Mouse (Mus musculus) left cerebral cortex, postnatal 4 days (tissue): ENCODE measurements around the gene Siae. TPM values are rescaled to one million over a fixed set of nuclear protein-coding genes. Genes with fewer than 3 reads are reported as not detected.
A peak's percentile ranks its signal among the peaks of the same experiment; 100 is the strongest.

Experiments
- DNase-seq: peaks from one replicate; pipeline ENCODE4 v3.0.0-alpha.2; 2022
- intact Hi-C: fragments of 180-260 bp; cut with DNase I; formaldehyde crosslinking; loops from one replicate; pipeline ENCODE4 v1.15.1; 2025
- total RNA-seq, 2 experiments: library from RNA; stranded (reverse); gene quantifications; 2 replicates each; pipeline ENCODE4 v1.2.3; 2021

The Siae gene
- total RNA-seq, 2 experiments from 2014 or later, result 10.5 to 11.1 TPM

DNA sequence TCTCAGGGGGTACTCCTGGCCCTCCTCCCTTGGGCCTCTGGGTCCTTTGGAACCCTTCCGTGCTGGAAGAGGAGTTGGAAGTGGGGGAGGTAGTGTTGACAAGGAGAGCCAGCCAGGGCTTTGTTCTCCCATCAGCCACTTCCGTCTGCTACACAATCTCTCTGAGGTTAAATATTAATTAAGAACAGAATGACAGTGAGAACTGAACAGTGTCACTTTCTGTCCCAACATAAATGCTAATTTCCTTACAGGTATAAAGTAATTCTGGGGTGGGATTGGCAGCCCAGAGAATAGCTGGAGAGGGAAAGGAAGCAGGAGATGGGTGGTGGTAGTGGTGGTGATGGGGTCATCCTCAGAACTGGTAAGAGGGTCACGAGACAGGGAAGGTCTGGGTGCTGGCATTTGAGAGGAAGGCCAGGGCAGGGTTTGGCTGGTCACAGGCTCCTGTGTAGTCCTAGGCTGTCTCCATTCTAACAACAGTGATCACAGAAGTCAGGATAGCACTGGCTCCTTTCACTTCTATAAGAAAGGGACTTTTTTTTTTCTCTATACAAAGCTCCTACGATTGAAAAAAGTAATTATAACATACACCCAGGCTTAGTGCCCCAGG lies 13.2 kb downstream of the Siae start:
- intact Hi-C loops, result no loop called here
- DNase-seq, result no peak

DNA sequence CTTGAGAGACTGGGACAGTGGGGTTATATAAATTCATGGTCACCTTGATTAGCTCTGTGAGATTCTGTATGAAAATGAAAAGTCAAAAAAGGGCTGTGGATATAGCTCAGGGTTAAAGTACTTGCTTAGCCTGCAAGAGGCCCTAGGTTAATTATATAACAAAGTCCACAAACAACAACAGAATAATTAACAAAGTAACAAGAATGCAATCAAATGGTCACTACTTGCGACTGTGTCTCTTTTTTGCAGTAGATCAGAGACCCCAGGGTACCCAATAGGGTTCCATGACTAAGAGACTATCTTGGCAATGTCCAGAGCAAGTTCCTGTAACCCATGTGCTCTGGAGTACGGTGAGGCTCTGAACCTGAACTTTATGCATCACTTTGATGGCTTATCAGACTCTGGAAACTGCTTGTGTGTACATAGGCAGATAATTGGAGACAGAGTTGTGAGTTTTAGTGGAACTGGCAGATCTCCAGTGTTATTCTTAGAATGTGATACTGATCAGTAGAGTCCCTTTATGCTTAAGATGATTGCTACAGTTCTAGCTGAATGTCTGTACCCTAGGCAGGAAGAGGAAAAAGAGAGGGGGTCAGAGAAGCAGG lies 13.8 kb downstream of the Siae start:
- no peak for DNase-seq
- intact Hi-C loops, result no loop called here

DNA sequence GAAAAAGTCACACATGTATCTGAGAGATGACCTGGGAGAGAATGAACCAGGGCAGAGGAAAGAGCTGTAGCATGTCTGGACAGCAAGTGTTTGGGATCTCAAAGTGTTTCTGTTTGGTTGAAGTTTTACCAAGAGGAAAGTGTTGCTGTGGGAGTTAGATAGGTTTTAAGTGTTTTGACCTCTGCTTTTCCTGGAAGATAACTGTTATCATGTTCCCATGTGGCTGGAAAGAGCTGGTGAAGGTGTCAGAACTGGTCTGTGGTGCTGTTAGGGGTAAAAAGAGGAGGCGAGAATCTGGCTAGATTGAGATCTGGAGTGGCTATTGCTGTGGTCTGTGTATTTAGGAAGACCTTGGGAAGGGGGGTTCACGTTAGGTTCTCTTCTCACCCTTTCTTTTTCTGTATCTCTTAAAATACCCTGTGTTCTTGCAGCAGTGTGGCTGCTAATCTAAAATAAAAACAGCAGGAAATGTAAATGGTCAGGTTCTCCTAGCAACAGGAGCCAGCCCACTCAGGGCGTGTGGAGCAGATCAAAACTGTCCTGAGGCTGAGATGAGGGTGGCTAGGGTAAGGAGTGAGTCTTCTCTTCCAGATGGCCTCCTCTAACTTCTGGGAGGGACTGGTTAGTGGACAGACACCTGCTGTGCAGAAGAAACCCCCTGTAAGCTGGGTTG lies 16.8 kb downstream of the Siae start:
- intact Hi-C loops, result no loop called here

DNA sequence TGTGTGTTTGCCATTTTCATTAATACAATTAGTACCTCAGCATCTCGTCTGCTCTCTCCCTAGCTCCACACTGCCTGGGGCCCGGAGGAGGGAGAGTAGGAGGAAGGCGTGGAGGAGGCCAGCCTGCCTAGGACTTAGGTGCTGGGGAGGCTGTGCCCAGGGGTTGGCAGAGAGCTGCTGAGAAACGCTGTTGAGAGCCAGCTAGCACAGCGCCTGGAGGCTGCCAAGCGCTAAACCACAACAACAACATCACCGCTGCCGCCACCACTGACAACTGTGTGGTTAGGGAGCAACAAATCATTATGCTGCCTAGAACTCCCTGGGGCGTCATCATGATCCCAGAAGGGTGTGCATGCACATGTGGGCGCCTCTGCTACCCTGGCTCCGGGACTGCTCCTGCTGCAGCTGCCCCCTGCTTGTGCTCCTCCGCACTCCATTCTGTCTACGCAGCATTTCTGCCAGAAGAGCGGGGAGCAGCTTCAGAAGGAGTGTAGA lies 21.0 kb downstream of the Siae start:
- DNase-seq, result no peak
- intact Hi-C loops, result no loop called here

More for the DNA sequence above, 16.8 kb downstream of the Siae start:
- no peak for DNase-seq

DNA sequence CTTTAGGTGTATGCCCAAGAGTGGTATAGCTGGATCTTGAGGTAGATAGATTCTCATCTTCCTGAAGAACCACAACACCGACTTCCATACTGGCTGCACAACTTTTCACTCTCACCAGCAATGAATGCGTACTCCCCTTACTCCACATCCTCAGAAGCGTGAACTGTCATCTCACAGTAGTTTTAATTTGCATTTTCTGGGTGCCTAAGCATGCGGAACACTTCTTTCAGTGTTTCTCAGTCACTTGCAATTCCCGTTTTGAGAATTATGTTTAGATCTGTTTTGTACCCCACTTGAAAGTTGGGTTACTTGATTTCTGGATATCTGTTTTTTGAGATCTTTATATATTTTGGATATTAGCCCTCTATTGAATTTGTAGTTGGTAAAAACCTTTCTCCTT lies 28.1 kb downstream of the Siae start:
- intact Hi-C loops, result no loop called here
- DNase-seq, result no peak

DNA sequence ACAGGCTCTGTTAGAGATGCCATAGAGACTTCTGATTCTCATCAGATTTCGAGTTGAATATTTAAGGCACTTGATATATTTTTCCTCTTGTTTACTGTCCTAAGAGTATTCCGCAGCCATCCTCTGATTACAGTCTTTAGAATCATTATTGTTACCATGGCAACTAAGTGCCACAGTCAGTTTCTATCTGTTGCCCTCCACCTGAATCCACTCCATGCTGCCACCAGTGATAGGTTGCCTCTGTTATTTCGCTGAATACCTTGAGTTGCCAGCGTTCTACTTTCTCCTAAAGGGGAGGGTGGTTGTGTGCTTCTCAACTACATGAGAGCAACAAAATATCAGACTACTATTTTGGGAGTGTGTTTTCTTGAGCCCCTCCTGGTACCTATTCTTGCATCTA lies 31.2 kb downstream of the Siae start:
- DNase-seq, result no peak
- intact Hi-C loops, result no loop called here

DNA sequence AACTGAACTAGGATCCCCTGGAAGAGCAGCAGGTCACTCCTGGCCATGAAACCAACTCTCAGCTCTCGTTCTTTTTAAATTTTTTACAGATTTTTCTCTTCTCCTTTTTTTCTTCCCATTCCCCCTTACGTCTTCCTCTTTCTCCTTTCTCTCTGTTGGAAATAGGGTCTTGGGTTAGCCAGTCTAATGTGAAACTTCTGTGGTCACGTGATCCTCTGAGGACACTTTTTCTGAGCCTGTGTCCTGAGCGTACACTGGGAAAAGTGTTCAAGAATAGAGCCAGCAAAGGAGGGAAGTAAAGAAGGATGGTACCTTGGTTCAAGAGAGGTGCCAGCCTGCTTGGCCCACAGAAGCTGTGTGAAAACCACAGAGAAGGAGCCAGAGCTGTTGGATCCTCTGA lies 34.9 kb downstream of the Siae start:
- DNase-seq, result no peak
- intact Hi-C loops, result no loop called here

DNA sequence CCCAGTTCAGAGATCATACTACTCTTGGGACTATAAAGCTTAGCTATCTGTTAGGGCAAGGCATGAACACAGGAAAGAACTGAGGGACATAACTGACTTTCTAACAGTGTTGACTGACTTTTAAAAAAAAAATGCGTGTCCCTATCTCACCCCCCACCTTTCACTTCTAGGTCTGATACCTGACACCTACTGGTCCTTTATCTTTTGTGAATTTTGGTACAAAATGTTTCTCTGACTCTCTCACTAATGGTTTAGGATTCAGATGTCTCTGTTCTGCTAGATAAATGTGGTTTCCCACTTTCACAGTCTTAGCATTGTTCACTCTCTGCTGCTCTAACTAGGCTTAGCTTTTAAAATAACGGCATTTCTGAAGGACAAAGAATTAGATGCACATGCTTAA lies 36.5 kb downstream of the Siae start:
- no peak for DNase-seq
- intact Hi-C loops, result no loop called here

DNA sequence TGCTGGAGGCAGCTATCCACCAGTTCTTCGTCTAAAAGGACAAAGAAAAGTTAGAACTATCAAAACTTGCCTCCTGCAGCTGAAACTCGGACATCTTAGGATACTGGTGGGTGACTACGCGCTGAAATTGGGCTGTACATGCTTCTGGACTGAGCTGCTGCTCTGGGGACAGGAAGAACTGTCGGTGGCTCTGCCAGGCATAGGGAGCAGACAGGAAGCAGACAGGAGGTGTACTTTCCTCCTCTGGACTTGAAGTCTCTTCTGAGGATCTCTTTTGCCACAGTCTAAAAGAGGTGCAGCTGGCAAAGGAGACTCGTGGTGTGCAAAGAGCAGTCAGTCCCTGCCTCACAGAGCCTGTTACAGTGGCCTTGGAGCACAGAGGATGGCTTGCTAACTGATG lies 37.1 kb downstream of the Siae start:
- intact Hi-C loops, result no loop called here
- DNase-seq, result no peak

DNA sequence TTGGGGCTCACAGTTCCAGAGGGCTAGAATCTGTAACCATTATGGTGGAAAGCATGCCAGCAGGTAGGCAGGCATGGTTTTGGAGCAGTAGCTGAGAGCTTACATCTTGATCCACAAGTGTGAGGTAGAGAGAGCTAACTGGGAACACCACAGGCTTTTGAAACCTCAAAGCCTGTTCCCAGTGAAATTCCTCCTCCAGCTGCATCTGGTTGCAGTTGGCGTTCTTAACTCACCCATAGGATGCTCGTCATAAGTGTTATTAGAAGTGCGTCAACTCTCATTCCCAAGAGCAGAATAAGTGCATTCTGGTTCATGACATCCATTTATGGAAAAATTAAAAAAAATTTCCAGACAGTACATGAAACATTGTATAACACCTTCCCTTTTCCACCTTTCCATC lies 38.2 kb downstream of the Siae start:
- DNase-seq, result no peak
- intact Hi-C loops, result no loop called here

DNA sequence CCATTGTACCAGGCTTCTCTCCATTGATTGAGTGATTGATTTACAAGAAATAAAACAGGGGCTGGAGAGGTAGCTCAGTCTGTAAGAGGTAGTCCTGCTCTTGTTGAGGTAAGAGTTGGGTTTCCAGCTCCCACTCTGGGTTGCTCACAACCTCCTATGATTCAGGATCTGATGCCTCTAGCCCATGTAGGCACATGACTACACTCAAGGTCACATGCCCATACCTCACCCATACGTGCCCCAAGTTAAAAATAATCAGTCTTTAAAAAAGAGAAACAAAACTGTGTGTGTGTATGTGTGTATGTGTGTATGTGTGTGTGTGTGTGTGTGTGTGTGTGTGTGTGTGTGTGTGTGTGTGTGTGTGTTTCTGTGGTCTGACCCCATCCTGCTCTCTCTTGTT lies 40.1 kb downstream of the Siae start:
- intact Hi-C loops, result no loop called here

DNA sequence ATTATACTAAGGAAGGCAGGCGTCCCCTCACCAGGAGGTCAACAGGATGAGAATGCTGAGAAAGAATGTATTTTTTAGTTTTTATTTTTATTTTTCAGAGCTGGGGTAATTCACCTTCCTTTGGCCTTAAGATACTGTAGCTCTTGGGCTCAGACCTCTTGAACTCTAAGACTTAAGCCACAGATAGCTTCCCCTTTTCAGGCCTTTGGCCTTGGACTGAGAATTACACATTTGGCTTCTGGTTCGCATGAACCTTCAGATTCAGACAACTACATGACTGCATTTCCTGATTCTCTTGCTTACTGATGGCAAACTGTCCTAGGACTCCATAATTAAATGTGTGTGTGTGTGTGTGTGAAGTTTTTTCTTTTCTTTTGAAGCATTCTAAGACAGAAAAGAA lies 43.1 kb downstream of the Siae start:
- no peak for DNase-seq
- intact Hi-C loops, result no loop called here

More for the DNA sequence above, 40.1 kb downstream of the Siae start:
- DNase-seq, result no peak

DNA sequence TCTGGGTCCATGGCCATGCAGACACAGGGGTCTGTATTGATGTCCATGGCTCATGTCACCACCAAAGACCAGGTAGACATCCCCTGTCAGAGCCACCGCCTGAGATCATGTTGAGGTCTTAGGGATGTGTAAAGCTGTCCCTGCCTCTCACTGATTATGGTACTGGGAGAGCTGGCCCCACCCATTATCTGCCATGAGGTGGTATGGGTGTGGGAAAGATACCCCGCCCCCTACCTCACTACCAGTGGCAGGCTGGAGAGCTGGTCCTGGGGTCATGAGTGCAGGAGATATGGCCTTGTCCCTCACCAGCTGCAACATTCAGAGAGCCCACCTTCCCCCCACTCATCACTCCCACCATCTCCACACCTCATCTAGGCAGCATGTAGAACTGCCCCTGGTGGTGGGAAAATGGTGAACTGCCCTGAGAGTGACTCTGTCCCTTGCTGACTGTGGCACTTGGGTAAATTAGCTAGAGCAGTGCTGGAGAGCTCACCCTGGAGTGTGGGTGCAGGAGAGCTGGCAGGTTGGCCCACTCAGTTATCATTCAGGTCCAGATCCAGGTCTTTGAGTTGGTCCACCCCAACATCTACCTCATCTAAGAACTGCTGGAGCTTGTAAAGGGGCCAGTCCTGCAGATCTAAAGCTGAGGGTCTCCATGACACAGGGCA lies 45.2 kb downstream of the Siae start:
- intact Hi-C loops, result no loop called here
- DNase-seq, result no peak

DNA sequence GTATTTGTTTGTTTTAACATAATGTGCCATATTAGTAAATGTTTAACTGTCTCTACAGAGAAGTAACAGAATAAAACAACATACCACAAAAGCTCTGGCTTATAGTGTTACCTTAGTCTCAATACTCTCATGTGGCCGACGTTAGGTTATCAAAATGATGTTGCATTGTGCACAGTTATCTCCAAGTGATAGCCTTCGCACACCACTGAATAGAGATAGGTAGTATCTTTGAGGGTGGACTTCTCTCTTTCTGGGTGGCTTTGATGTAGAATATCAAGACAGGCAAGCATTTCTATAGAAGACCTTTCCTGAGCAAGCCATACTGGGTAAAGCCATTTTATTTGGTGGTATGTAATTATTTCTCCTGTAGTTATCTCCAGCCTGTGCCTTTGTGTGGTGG lies 49.6 kb downstream of the Siae start:
- intact Hi-C loops, result no loop called here
- no peak for DNase-seq

DNA sequence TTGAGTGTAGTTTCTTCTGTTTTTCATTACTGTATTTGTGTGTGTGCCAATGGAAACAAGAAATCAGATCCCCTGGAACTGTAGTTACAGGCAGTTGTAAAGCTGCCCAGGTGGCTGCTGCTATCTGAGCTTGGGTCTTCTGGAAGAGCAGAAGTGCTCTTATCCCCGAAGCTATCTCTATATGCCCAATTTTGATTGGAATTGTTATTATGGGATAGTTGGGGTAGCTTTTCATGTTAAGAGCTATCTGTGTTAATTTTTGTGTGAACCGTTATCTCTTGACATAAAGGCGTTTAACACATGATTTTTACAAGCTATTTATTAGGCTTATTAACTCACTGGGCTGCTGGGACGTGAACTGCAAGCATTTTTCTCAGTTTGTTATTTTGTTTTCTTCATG lies 54.1 kb downstream of the Siae start:
- DNase-seq, result no peak
- intact Hi-C loops, result no loop called here

DNA sequence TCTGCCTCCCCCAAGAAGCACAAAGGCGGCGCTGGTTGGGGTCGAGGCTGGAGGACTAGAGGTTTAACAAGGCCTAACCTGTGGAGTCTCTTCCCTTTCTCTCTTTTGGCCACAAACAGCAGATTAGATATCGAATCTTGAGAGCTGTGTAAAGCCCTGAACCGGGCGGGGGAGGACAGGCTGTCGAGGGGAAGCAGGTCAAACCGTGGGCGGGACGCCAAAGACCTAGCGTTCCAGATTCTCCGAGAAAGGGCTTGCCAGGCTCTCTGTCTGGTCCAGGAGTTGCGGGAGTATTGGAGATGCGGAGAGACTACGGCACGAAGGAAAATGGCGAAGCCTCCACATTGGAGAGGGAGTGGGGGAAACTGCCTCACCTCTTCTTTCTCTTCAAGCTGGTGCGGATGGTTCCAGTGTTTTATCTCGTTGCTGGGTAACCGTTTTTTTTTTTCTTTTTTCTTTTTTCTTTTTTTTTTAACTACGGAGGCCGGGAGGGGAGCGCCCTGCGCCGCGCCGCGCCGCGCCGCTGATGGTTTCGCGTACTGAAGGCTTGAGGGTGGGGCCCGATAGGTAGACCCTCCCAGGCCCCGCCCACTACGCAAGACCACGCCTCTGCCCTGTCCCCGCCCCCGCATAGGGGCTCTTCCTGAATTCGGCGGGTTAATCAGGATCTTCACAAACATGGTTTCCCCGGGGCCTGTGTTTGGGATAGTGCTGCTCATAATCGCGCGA lies 57.8 kb downstream of the Siae start, which contains the start of gene Spa17:
Gene Spa17, minus strand, starts transcription at position 541 of the 729 bp plus-strand sequence.
- intact Hi-C loops, result loop anchor here (10.0 kb wide), 1 partner anchor 59 kb away; the partner anchor contains the start of genes Nrgn and Siae
- DNase-seq, result peak; percentile 92

DNA sequence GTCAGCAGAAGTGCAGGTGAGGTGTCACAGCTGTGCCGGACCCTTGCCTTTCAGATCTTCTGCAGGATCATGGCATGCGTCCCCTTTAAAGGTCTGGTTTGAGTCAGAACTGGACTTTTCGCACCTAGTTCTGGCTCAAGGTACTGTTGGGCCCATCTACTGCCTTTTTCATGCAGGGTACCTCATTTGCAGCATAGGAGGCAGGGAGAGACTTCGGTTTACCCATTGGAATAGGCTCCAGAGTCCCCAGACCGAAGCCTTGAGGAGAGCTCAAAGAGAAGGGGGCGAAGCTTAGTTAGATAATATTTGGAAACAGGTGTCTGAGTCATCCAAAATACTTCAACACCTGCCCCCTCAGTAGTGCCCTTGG lies 58.4 kb downstream of the Siae start:
- intact Hi-C loops, result loop anchor here (10.0 kb wide), 1 partner anchor 59 kb away; the partner anchor contains the start of genes Nrgn and Siae
- DNase-seq, result no peak

DNA sequence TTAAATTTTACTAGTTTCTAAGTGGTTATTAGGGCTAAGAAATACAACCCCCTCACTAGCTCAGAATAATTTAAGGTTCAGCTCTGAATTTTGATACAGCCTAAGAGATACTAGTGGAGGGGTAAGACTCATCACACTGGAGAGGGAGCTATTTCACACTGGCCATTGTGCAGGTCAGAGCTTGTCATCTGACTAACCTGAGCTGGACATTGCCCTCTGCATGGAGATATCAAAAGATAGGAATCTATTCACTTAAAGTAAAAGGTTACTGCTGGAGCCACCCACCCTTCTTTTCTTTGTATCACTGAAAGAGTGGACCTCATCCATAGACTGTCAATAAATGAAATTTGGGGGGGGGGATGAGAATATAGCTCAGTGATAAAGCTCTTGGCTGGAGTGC lies 58.8 kb downstream of the Siae start:
- intact Hi-C loops, result loop anchor here (10.0 kb wide), 1 partner anchor 60 kb away; the partner anchor contains the start of genes Nrgn and Siae
- no peak for DNase-seq

DNA sequence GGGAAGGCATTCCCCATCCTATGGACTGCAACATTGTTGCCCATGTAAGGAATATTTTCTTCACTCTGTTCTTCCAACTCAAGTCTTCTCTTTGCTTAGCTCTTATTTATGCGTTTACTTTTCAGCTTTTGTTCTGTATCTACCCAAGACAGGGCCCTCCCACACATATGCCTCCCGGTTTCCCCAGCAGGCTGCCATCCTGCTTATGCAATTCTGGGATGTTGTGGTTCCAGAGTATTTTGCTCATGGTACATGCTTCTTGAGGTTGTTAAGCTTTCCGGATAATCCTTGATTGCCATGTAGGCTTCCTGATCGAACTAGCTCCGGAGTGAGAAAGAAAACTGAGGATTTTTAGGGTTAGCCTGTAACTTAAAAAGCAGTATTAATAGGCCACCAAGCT lies 59.7 kb downstream of the Siae start:
- DNase-seq, result no peak
- intact Hi-C loops, result loop anchor here (10.0 kb wide), 1 partner anchor 60 kb away; the partner anchor contains the start of genes Nrgn and Siae

DNA sequence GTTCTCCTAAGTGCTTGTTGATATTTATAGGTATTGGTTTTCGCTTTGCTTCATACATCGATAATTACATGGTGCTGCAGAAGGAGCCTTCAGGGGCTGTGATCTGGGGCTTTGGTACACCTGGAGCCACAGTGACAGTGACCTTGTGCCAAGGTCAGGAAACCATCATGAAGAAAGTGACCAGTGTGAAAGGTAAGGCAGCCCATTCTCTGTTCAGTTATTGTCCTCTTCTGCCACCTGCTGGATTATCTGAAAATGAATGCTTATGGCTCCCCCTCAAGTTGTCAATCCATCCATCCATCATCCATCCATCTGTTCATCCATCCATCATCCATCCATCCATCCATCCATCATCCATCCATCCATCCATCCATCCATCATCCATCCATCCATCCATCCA lies 61.3 kb downstream of the Siae start:
- DNase-seq, result no peak
- intact Hi-C loops, result loop anchor here (2.0 to 10.0 kb wide), 2 partner anchors 62 to 154 kb away; partner anchors contain the start of genes Nrgn and Siae

DNA sequence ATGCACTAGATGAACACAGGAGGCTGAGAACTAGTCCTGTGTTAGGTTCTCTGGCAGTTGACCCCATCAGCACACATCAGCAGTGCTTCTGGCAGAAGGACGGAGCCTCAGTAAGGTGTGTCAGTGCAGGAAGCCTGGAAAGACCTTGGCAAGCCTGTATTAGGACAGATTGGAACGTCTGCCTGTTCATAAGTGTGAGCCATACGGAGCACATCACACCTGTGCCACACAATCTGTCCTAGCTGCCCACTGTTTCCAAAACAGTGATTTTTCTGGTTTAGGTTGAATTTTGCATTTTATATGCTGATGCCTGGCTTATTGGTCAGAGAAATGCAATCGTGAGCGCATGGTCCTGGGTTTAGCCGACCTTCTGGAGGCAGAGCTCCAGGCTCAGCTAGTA lies 65.8 kb downstream of the Siae start:
- no peak for DNase-seq
- intact Hi-C loops, result no loop called here
